In the genomic region with DNA sequence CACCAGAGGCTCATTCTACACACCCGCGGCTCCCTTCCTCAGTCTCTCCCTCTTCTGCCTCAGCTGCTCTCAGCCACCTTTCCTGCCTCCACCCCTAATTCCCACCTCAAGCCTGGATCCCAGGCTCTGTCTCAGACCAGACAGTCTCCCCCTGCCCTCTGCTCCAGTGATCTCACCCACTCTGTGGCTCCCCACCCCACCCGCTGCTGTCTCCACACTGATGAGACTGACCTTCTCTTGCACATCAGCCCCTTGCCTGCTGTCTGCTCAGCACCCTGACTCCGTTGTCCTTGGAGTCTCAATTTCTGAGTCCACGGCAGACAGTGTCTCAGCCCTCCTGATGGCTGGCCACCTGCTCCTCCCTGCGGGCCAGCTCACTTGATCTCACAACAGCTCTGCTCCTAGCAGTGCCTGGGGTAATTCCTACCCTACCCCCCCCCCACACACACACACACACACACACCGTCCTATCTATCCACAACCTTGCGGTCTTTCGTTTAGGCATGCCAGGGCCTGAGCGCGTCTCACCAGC, we compare ENCODE assay signal across 10 mouse cellular contexts. TPM values are rescaled to one million over a fixed set of nuclear protein-coding genes. Genes with fewer than 3 reads are reported as not detected.
A peak's percentile ranks its signal among the peaks of the same experiment; 100 is the strongest.
DNase-seq lines count a peak whose midpoint lies in the region; ATAC-seq and TF ChIP-seq lines count a peak whose summit lies in the region.
"Had no signal": no experiment of that assay in that cellular context is flagged by ENCODE, and none has a peak within 500 bp of the region (broad histone marks: within the 10 kb centered on the region; RNA-seq: fewer than 3 reads in every experiment).

No protein-coding gene starts in this region.

- H3K4me1 ChIP-seq in midbrain, embryonic 10.5 days: peaks cover 85% of the 10 kb centered on the region
- H3K4me1 ChIP-seq in midbrain, postnatal 0 days (ENCODE audit: insufficient read depth, low read length): peaks cover 22% of the 10 kb centered on the region
- peaks cover 40% of the 10 kb centered on the region for H3K4me1 ChIP-seq in hindbrain, postnatal 0 days (ENCODE audit: insufficient read depth, low read length)
- peaks cover 8% of the 10 kb centered on the region; the same call in 1 of the 2 replicates for H3K4me1 ChIP-seq in stomach, postnatal 0 days (replicated peaks; ENCODE audit: control insufficient read depth, insufficient read depth)

- H3K4me3 ChIP-seq in midbrain, embryonic 10.5 days: no peak overlapping the region
- H3K4me3 ChIP-seq in midbrain, postnatal 0 days (ENCODE audit: low read depth, low read length): no peak overlapping the region
- no peak overlapping the region for H3K4me3 ChIP-seq in hindbrain, postnatal 0 days (ENCODE audit: low read length)
- H3K4me3 ChIP-seq in stomach, postnatal 0 days (ENCODE audit: low read depth, low read length): no peak overlapping the region

- TF ChIP-seq EP300 in stomach, postnatal 0 days (optimal IDR thresholded peaks at IDR 0.05): no peak

- no peak for DNase-seq in midbrain, embryonic 10.5 days (ENCODE audit: low spot score)
- DNase-seq in midbrain, postnatal 0 days (ENCODE audit: low spot score): no peak
- peak; percentile 88 to 89 for DNase-seq in cerebellum, postnatal 25 days
- no peak for DNase-seq in hindbrain, postnatal 0 days (ENCODE audit: low spot score)
- DNase-seq in stomach, postnatal 0 days (ENCODE audit: low spot score): no peak
- no peak for DNase-seq in ovary, postnatal 14 days (ENCODE audit: low spot score)
- DNase-seq in layer of hippocampus, postnatal 14 days (ENCODE audit: low spot score in 2 of 2): no peak
- DNase-seq: lung, embryonic 14.5 days; spleen, adult 18-20 months had no signal

- no peak overlapping the region for H3K4me2 ChIP-seq in midbrain, postnatal 0 days (ENCODE audit: low read depth, low read length, poor library complexity, severe bottlenecking)
- no peak overlapping the region for H3K4me2 ChIP-seq in hindbrain, postnatal 0 days (ENCODE audit: low read depth, low read length)
- H3K4me2 ChIP-seq in stomach, postnatal 0 days (replicated peaks; ENCODE audit: low read depth): no peak overlapping the region
- H3K4me2 ChIP-seq: heart, embryonic 11.5 days; lung, embryonic 14.5 days had no signal

- H3K9ac ChIP-seq in midbrain, postnatal 0 days (replicated peaks; ENCODE audit: low read length, poor library complexity, severe bottlenecking): no peak overlapping the region
- H3K9ac ChIP-seq in hindbrain, postnatal 0 days (replicated peaks; ENCODE audit: low read length): no peak overlapping the region
- H3K9ac ChIP-seq in stomach, postnatal 0 days (ENCODE audit: low read length): 0 out of 2 replicates have a peak overlapping the region, but pooled peaks have one; percentile 18
- H3K9ac ChIP-seq: lung, embryonic 14.5 days had no signal

- no peak for ATAC-seq in midbrain, postnatal 0 days (ENCODE audit: low FRiP score)
- no peak for ATAC-seq in hindbrain, postnatal 0 days
- ATAC-seq in stomach, postnatal 0 days (ENCODE audit: low FRiP score, low TSS enrichment): no peak

- WGBS in midbrain, embryonic 10.5 days: 73% methylated on average over 11 of the region's 11 CpGs
- 43% methylated on average over 11 of the region's 11 CpGs for WGBS in midbrain, postnatal 0 days
- WGBS in hindbrain, postnatal 0 days: 40% methylated on average over 11 of the region's 11 CpGs
- WGBS in stomach, postnatal 0 days: 66% methylated on average over 11 of the region's 11 CpGs

- peak overlapping the region; percentile 81 for H3K27ac ChIP-seq in midbrain, embryonic 10.5 days (replicated peaks)
- no peak overlapping the region; the same call in 1 of the 2 replicates for H3K27ac ChIP-seq in midbrain, postnatal 0 days (ENCODE audit: low read depth, low read length)
- 0 out of 2 replicates have a peak overlapping the region, but pooled peaks have one; percentile 36 for H3K27ac ChIP-seq in hindbrain, postnatal 0 days
- peak overlapping the region; percentile 13; the same call in 1 of the 2 replicates for H3K27ac ChIP-seq in stomach, postnatal 0 days (replicated peaks)

- TF ChIP-seq CTCF in midbrain, postnatal 0 days (IDR thresholded peaks at IDR 0.05): no peak
- TF ChIP-seq CTCF in hindbrain, postnatal 0 days (IDR thresholded peaks at IDR 0.05; ENCODE audit: low read depth): no peak
- TF ChIP-seq CTCF in stomach, postnatal 0 days (IDR thresholded peaks at IDR 0.05; ENCODE audit: low read depth): no peak

- no peaks in the 10 kb centered on the region for H3K9me3 ChIP-seq in midbrain, embryonic 10.5 days (replicated peaks)
- no peaks in the 10 kb centered on the region for H3K9me3 ChIP-seq in midbrain, postnatal 0 days (ENCODE audit: low read length)
- no peaks in the 10 kb centered on the region for H3K9me3 ChIP-seq in hindbrain, postnatal 0 days (ENCODE audit: low read length)
- H3K9me3 ChIP-seq in stomach, postnatal 0 days (ENCODE audit: control insufficient read depth, low read length): no peaks in the 10 kb centered on the region

- H3K27me3 ChIP-seq in midbrain, embryonic 10.5 days (ENCODE audit: low read depth, poor library complexity, severe bottlenecking): no peaks in the 10 kb centered on the region
- no peaks in the 10 kb centered on the region for H3K27me3 ChIP-seq in midbrain, postnatal 0 days (ENCODE audit: insufficient read depth, low read length)
- H3K27me3 ChIP-seq in hindbrain, postnatal 0 days (ENCODE audit: insufficient read depth, low read length): no peaks in the 10 kb centered on the region
- no peaks in the 10 kb centered on the region for H3K27me3 ChIP-seq in stomach, postnatal 0 days (ENCODE audit: control insufficient read depth, insufficient read depth, low read length)

- H3K36me3 ChIP-seq in midbrain, embryonic 10.5 days: peaks cover 20% of the 10 kb centered on the region
- H3K36me3 ChIP-seq in midbrain, postnatal 0 days (ENCODE audit: insufficient read depth, low read length): no peaks in the 10 kb centered on the region; the same call in 1 of the 2 replicates
- peaks cover 4% of the 10 kb centered on the region for H3K36me3 ChIP-seq in hindbrain, postnatal 0 days (ENCODE audit: insufficient read depth, low read length)
- H3K36me3 ChIP-seq in stomach, postnatal 0 days (ENCODE audit: control insufficient read depth, insufficient read depth, low read length): no peaks in the 10 kb centered on the region

RNA-seq across cellular contexts. Expression of a gene that starts 37.3 kb away (rescaled TPM):
- 25.1 and 32.4 TPM in 2 replicates for polyA plus RNA-seq in midbrain, embryonic 10.5 days (2016; fragmentation: Nextera tagmentation; extraction: Ambion mirVana)
- total RNA-seq in midbrain, postnatal 0 days (2014; rRNA removed): 68.7 and 81.1 TPM in 2 replicates
- 20.7 and 23.1 TPM in 2 replicates for polyA plus RNA-seq in midbrain, postnatal 0 days (2015; fragmentation: Nextera tagmentation; extraction: Ambion mirVana)
- total RNA-seq in hindbrain, postnatal 0 days (2014; rRNA removed): 79.2 and 79.4 TPM in 2 replicates
- polyA plus RNA-seq in hindbrain, postnatal 0 days (2015; fragmentation: Nextera tagmentation; extraction: Ambion mirVana): 22.5 and 22.6 TPM in 2 replicates
- 11.3 and 12.7 TPM in 2 replicates for polyA plus RNA-seq in stomach, postnatal 0 days (2015; fragmentation: Nextera tagmentation; extraction: Ambion mirVana)
- total RNA-seq in layer of hippocampus, postnatal 14 days (2021): 10 to 100 TPM; 48.8 to 50.8 TPM

Comparison
In these comparisons a context has a peak if more than half of its experiments do, and no peak if none do; other contexts are left out.
1. DNase-seq: peak in cerebellum, postnatal 25 days (2 of 2); none in midbrain, embryonic 10.5 days (single experiment), midbrain, postnatal 0 days (single experiment), hindbrain, postnatal 0 days (single experiment), stomach, postnatal 0 days (single experiment), ovary, postnatal 14 days (single experiment) and layer of hippocampus, postnatal 14 days (0 of 2).